Mouse (Mus musculus) lung, adult 2 months (tissue): ENCODE results near the gene Rora. TPM values are rescaled to one million over a fixed set of nuclear protein-coding genes. Genes with fewer than 3 reads are reported as not detected.

ENCODE experiments used
- DNase-seq: peaks from one replicate; pipeline ENCODE4 v3.0.0; 2022
- H3K4me1 ChIP-seq: fragments of 200-500 bp; 2 replicates; pipeline ENCODE4 v1.6.1; 2011; ENCODE audit warnings: low read length; ENCODE audit not compliant: control insufficient read depth, insufficient read depth
- H3K4me3 ChIP-seq: fragments of 200-500 bp; replicated peaks from 2 replicates; pipeline ENCODE3; 2011; ENCODE audit warnings: low read depth, mild to moderate bottlenecking, control low read depth, low read length; ENCODE audit errors: extremely low read depth
- CTCF ChIP-seq: fragments of 200-500 bp; IDR thresholded peaks from 2 replicates; pipeline ENCODE4 v1.5.1; 2011; ENCODE audit warnings: mild to moderate bottlenecking, low read length, control low read depth; ENCODE audit not compliant: insufficient read depth
- POLR2A ChIP-seq: fragments of 200-500 bp; IDR thresholded peaks from 2 replicates; pipeline ENCODE4 v1.6.1; 2011; ENCODE audit warnings: low read depth, mild to moderate bottlenecking, control low read depth, low read length, borderline replicate concordance; ENCODE audit errors: extremely low read depth
- WGBS: fragments of 180-500 bp; shearing (Covaris S2); methylation state at CpG from one replicate; pipeline ENCODE4 v1.1.7; 2018; 5-methylcytosine and 5-hydroxymethylcytosine counted together
- polyA plus RNA-seq: library from polyadenylated mRNA; depleted of rRNA; stranded (reverse); fragments of >200 nt; gene quantifications from 2 replicates; pipeline ENCODE4 v1.2.3, GENCODE M21; 2012

Rora gene
- polyA plus RNA-seq, 1 experiment, result 17.8 TPM

DNA sequence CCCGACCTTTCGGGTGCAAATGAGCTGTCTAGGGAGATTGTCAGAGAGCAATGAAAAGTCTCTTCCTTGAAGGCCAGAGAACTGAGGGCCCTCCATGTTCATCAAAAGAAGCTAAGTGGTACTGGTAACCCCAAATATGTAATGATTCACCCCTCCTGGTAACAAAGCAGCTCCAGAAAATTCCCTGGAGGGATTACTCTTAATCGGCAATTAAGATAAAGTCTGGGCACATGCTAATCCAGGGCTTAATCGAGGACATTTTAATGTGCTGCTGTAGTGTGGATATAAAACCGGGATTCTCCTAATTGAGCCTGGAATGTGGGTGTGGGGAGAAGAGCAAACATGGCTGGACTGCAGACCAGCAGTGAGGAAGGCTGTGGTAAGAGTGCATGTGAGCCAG lies 450.7 kb downstream of the Rora start:
- no peak for DNase-seq
- 64% methylated on average over 5 of the region's 5 CpGs for WGBS
- Histone ChIP-seq H3K4me1 (no peaks in the 10 kb centered on the region), H3K4me3 (no peak overlapping the region)
- TF ChIP-seq CTCF (no peak), POLR2A (no peak)

DNA sequence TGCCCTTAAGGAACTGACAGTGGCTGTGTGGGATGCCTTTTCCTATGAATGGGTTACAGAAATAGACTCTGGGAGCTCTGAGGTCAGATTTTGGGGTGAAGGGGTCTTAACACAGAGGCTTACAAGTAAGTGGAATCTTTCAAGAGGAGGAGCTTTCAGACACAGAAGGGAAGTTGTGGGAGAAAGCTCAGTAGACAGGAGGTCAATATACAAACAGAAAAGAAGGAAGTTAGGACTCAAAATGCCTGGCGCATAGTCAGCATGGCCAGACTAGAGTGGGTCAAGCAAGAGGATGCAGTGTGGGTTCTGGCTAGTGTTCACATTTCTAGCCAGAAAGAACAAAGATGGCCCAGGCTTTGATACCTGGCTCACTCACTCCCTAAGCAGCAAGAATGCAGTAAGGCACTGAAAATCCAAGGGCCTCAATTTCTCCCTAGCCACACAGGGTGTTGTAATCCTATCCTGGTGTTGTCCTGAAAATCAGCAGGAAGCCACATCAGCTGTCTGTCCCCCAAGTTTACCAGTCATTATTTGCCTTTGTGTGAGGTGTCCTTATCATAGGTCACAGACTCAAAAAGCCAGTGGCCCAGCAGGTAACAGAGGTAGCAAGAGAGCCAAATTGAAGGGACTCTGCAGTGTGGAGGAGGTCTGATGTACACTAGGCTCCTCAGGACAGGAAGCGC lies 456.2 kb downstream of the Rora start:
- no peak for DNase-seq
- WGBS, result 79% methylated on average over 2 of the region's 2 CpGs
- no peak overlapping the region for H3K4me3 ChIP-seq
- TF ChIP-seq CTCF, result no peak
- TF ChIP-seq POLR2A, result no peak
- no peaks in the 10 kb centered on the region; the same call in 1 of the 2 replicates for H3K4me1 ChIP-seq

DNA sequence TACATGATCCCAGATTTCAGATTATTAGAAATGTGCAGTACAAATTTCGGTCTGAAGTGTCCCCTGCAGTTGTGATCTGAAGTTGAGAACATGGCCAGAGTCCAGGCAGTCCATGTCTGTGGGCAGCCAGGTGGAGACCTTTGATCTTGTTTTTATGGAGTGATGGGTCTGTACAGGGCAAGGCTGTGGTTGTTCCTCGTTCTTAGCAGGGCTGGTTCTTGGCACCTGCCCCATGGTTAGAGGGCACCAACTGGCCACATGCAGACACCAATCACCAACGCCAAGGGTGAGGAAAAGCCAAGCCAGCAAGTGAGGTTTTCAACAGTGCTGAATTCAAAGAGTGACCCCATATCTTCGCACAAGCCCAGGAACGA lies 456.7 kb downstream of the Rora start:
- TF ChIP-seq CTCF (no peak), POLR2A (no peak)
- no peaks in the 10 kb centered on the region; the same call in 1 of the 2 replicates for H3K4me1 ChIP-seq
- DNase-seq, result no peak
- H3K4me3 ChIP-seq, result no peak overlapping the region
- 69% methylated on average over 5 of the region's 5 CpGs for WGBS

DNA sequence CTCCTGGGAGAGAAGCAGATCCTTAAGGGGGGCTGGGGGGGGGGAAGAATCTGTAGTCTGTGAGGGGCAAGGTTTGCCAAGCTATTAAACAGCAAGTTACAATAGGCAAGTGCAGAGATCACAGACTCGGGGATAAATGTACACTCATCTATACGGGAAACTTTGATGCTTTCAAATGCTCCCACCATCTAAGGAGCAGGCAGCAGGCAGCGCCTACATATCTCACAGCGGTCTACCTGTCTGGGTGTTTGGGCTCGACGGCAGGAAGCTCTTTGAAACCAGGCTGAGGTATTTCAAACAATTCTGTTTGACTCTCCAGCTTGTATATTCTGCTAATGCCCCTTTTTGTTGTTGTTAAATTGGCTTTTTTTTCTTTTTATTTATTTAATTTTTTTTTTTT lies 457.1 kb downstream of the Rora start:
- 72% methylated on average over 6 of the region's 6 CpGs for WGBS

DNA sequence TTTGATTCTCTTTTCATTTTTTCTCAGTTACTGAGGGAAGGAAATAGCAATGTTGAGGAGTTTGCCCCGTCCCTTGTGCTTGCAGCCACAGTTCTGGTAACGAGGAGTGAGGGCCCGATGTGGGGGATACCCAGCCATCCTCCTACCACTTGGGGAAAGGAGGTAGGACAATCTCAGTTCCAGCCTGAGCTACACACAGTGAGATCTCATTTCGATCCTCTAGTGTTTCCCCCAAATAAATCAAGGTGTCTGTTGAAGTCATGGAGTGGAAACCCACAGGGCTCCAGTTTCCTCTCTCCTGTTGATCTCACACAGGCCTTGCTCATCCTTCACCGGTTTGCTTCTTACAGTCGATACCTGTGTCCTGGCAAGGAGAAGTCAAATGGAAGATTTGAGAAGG lies 458.0 kb downstream of the Rora start:
- Histone ChIP-seq H3K4me3 (no peak overlapping the region), H3K4me1 (no peaks in the 10 kb centered on the region; the same call in 1 of the 2 replicates)
- no peak for DNase-seq
- no peak for TF ChIP-seq CTCF
- TF ChIP-seq POLR2A, result no peak
- WGBS, result 80% methylated on average over 6 of the region's 6 CpGs

More for the DNA sequence above, 457.1 kb downstream of the Rora start:
- no peak for TF ChIP-seq POLR2A
- TF ChIP-seq CTCF, result no peak
- DNase-seq, result no peak
- no peak overlapping the region for H3K4me3 ChIP-seq
- no peaks in the 10 kb centered on the region; the same call in 1 of the 2 replicates for H3K4me1 ChIP-seq

DNA sequence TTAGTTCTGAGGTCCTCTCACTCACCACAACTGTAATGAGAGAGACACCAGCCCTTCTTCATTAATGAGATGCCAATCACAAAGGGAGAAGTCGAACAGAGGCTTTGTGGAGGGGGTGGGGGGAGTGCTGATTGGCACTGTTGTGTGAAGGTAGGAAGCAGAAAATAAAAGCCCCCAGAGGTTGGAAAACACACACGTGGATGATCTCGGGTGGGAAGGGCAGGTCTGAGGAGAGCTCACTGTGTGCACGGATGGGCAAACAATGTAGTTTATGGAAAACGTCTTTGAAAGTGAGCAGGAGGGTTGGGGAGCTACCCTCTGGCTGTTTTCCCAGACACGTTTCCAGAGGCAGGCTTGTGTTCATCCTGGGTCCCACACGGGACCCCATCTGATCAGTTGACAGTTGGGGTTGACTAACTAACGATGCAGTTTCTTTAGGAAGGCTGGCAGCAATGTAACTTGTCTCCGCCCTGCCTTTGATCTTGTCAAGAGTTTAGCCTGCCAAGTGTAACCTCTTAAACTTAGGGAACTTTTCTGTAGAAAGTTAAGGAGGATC lies 460.9 kb downstream of the Rora start:
- 33% methylated on average over 9 of the region's 9 CpGs for WGBS
- H3K4me3 ChIP-seq, result no peak overlapping the region
- no peaks in the 10 kb centered on the region; the same call in 1 of the 2 replicates for H3K4me1 ChIP-seq
- TF ChIP-seq CTCF (no peak), POLR2A (no peak)
- DNase-seq, result no peak

DNA sequence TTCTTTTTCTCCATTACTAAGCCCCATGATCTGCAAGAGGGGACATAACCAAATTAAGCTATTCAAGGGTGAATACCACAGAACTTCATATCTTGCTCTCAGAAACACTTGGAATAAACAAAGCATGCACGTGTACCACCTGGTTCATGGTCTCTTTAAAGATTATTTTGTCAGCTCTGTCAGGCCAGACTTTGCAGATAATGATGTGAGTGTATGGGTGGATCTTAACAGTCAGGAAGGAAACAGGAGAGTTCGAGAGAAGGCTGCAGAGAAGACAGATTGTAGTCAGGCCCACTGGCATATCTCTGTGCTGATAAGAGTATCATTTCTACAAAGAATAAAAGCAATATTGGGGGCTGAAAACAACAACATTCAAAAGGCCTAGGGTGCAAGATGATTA lies 463.2 kb downstream of the Rora start:
- 30% methylated on average over 2 of the region's 2 CpGs for WGBS
- DNase-seq, result no peak
- no peak for TF ChIP-seq POLR2A
- TF ChIP-seq CTCF, result no peak
- H3K4me3 ChIP-seq, result no peak overlapping the region
- no peaks in the 10 kb centered on the region; the same call in 1 of the 2 replicates for H3K4me1 ChIP-seq

DNA sequence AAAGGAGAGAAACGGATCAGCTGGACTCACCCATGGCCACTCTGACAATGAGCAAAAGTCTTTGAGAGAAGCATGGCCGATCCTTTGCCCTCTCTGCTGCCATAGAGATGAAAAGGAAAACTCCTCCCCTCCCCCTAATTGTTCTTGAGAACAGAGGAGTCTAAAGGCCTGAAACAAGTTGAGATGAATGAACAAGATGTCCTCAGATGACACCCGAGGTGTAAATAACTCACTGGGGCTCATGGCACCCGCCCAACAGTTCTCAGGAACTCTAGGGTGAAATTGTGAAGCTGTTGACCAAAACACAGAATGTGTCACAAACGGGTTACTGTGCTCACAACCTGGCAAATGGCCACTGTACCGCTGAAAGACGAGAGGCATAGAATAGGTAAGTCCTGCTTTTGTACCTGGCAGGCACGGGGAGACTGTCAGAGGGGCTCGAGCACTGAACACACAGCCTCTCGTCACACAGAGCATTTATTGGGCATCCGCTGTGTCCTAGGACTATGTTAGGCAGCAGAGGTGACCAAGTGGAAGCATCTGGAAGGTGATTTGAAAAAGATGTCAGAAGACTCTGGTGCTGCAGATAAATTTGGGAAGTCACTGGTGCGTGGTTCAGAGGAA lies 467.6 kb downstream of the Rora start:
- no peak for DNase-seq
- TF ChIP-seq POLR2A (no peak), CTCF (no peak)
- no peak overlapping the region for H3K4me3 ChIP-seq
- H3K4me1 ChIP-seq, result peaks cover 5% of the 10 kb centered on the region
- WGBS, result 72% methylated on average over 12 of the region's 12 CpGs

DNA sequence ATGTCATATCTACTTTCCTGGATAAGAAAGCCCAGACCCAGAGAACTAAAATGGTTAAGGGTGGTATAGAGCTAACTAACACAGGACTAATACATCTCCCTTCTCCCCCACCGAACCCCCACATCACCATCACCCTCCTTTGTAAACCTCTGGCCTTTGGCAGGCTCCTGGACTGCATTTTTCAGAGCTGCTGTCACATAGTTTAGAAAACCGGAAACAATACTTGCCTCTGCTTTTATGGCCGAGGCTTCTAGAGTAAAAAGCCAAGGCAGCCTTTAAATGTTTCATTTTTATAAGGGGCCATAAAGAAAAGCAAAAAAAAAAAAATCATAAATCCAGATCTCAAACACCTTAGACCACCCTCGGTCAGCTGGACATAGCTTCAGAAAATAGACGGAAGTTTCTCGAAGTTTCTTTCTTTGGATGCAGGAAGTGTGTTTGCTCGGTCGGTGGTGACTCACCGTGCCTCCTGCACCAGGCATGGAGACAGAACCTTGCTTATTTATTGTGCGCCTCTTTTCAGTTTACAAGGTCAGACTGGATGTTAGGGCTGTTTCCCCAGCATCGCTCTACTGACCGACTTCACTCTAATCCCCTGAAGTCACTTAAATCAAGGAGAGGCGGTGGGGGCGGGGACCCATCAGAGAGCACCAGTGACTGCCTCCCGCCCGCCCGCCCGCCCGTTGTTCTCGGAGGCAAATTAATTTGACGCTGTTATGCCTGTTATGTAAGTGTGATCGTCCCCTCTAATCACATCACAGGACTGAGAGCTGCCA lies 471.6 kb downstream of the Rora start:
- peak; percentile 51 for DNase-seq
- Histone ChIP-seq H3K4me1 (peaks cover 5% of the 10 kb centered on the region), H3K4me3 (peak overlapping the region; percentile 52)
- TF ChIP-seq POLR2A, result no peak
- TF ChIP-seq CTCF, result no peak
- WGBS, result 3% methylated on average over 22 of the region's 22 CpGs

DNA sequence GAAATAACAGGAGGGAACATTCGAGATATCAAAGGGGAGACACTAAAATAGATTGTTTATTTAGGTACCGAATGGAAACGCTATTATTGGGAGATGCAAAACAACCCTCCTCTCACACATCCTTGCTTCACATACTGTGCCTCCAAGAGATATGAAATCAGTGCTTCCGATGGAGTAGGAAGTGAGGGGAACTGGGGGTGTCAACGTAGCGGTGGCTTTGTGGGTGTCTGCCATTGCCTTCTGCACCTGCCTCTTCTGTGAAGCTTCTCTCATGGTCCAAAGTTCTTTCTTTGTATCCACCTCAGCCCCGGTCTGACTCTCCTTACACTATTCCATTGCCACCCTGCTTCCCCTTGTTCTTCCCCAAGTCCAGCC lies 472.2 kb downstream of the Rora start:
- Histone ChIP-seq H3K4me3 (peak overlapping the region; percentile 52), H3K4me1 (peaks cover 5% of the 10 kb centered on the region)
- no peak for DNase-seq
- TF ChIP-seq POLR2A, result no peak
- TF ChIP-seq CTCF, result no peak
- 21% methylated on average over 7 of the region's 7 CpGs for WGBS
